Mouse (Mus musculus) midbrain, embryonic 13.5 days (tissue): ENCODE results near the gene Gm5458. TPM values are rescaled to one million over a fixed set of nuclear protein-coding genes. Genes with fewer than 3 reads are reported as not detected.
"Not testable (repeated sequence)": the region's sequence is repeated elsewhere in the genome, so short reads cannot be mapped to it uniquely, and the experiment has no call there.

Experiments used
- ATAC-seq: fragments of 200-750 bp; cut with Nextera tagmentation; 2 replicates; pipeline ENCODE4 v1.8.0; 2017; ENCODE audit warnings: mild to moderate bottlenecking, moderate TSS enrichment, moderate library complexity
- H3K27ac ChIP-seq: fragments of 300-500 bp; sonication (generic); 2 replicates; pipeline ENCODE4 v1.5.1; 2015; ENCODE audit warnings: inconsistent platforms, mild to moderate bottlenecking, moderate library complexity
- H3K27me3 ChIP-seq: fragments of 300-500 bp; sonication (generic); 2 replicates; pipeline ENCODE4 v1.6.1; 2015; ENCODE audit warnings: mild to moderate bottlenecking, inconsistent platforms
- H3K36me3 ChIP-seq: fragments of 300-500 bp; sonication (generic); 2 replicates; pipeline ENCODE4 v1.6.1; 2015; ENCODE audit warnings: mild to moderate bottlenecking, inconsistent platforms
- H3K4me1 ChIP-seq: fragments of 300-500 bp; sonication (generic); replicated peaks from 2 replicates; pipeline ENCODE4 v1.6.1; 2015; ENCODE audit warnings: inconsistent platforms
- H3K4me2 ChIP-seq: fragments of 300-500 bp; sonication (generic); replicated peaks from 2 replicates; pipeline ENCODE4 v1.6.1; 2015; ENCODE audit warnings: moderate library complexity, mild to moderate bottlenecking, inconsistent platforms
- H3K4me3 ChIP-seq: fragments of 300-500 bp; sonication (generic); replicated peaks from 2 replicates; pipeline ENCODE4 v1.5.1; 2015; ENCODE audit warnings: mild to moderate bottlenecking, inconsistent platforms
- H3K9ac ChIP-seq: fragments of 300-500 bp; sonication (generic); replicated peaks from 2 replicates; pipeline ENCODE4 v1.6.1; 2015; ENCODE audit warnings: mild to moderate bottlenecking, inconsistent platforms
- H3K9me3 ChIP-seq: fragments of 300-500 bp; sonication (generic); 2 replicates; pipeline ENCODE4 v1.6.1; 2016; ENCODE audit warnings: mild to moderate bottlenecking, inconsistent platforms
- WGBS: fragments of 180-500 bp; shearing (Covaris S2); methylation state at CpG from one replicate; pipeline ENCODE4 v1.1.7; 2015; 5-methylcytosine and 5-hydroxymethylcytosine counted together
- polyA plus RNA-seq: library from polyadenylated mRNA; unstranded; fragments of >200 nt; fragmentation: Nextera tagmentation; extraction: Ambion mirVana; gene quantifications from 2 replicates; pipeline ENCODE4 v1.2.1, GENCODE M21; 2015

The Gm5458 gene
- polyA plus RNA-seq = not detected in 2 replicates

DNA sequence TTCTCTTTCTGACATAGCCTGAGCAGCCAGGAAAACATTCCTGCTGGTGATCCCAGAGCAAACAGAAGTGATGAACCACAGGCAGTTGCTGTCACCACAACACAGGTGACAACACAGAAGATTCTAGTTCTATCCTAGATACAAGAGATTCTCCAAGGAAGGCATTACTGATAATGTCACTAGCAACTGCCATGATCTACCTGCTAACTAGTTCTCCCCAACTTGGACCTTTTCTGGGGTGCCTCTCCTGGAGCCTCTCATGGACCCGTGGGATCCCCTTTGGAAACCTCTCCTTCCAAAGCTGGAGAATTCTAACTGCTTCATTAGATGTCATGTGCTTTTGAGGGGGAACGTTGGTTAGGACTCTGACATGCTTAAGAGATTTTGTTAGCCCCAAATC lies at the start of gene Gm5458:
TSS of gene Gm5458 (minus strand) at position 101 of the 400 bp plus-strand sequence.
- H3K4me1 ChIP-seq, H3K36me3 ChIP-seq, H3K4me3 ChIP-seq, H3K9ac ChIP-seq, ATAC-seq, H3K27ac ChIP-seq, H3K9me3 ChIP-seq, H3K4me2 ChIP-seq, H3K27me3 ChIP-seq: not testable (repeated sequence)
- WGBS = 86% methylated on average over 2 of the region's 2 CpGs

DNA sequence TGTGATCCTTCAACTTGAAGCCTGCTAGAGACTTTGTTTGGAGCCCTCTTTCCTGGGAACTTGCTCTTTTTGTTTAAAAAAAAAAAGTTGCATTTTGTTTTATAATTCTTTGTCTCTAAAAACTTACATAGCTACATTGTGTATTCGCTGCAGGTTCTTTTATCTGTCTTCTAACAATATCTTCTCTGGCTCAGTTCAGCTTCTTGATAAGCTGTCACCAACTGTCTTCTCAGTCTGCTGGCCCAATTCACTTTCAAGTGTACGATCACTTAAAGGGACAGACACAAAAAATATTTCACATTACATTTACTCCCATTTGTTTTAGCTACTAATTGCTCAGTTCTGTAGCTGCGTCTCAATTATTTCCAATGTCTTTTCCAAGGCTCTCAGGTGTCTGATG lies 43.9 kb upstream of the Gm5458 start:
- 89% methylated on average over 3 of the region's 3 CpGs for WGBS
- ATAC-seq = no peak
- H3K4me1 ChIP-seq = no peaks in the 10 kb centered on the region
- no peak overlapping the region for H3K9ac ChIP-seq
- H3K9me3 ChIP-seq = no peaks in the 10 kb centered on the region
- H3K36me3 ChIP-seq = no peaks in the 10 kb centered on the region
- no peak overlapping the region for H3K4me3 ChIP-seq
- no peaks in the 10 kb centered on the region for H3K27me3 ChIP-seq
- no peak overlapping the region for H3K4me2 ChIP-seq
- no peak overlapping the region for H3K27ac ChIP-seq

- Histone ChIP-seq H3K27ac (peak within 1 kb of the TSS; percentile 58; the same call in 1 of the 2 replicates), H3K4me3 (peak within 1 kb of the TSS; percentile 48), H3K4me2 (peak within 1 kb of the TSS; percentile 55), H3K9ac (peak within 1 kb of the TSS; percentile 64)
- H3K9me3 ChIP-seq, ATAC-seq, H3K36me3 ChIP-seq, H3K27me3 ChIP-seq, H3K4me1 ChIP-seq: not testable (repeated sequence)
- WGBS = 0% methylated on average over 22 of the region's 62 CpGs
Observed at GRCm38 (mm10) chr14:19584804-19585667, 17.3 kb downstream of the Gm5458 start, which contains the start of gene Gm2237. Gene Gm2237 (minus strand): TSS chr14:19585135.

DNA sequence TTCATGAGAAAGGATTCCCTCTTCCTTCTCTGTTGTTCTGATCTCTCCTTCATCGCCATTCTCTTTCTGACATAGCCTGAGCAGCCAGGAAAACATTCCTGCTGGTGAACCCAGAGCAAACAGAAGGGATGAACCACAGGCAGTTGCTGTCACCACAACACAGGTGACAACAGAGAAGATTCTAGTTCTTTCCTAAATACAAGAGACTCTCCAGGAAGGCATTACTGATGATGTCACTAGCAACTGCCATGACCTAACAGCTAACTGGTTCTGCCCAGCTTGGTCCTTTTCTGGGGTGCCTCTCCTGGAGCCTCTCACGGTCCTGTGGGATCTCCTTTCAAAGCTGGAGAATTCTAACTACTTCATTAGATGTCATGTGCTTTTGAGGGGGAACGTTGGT lies 52.5 kb downstream of the Gm5458 start, which contains the start of gene Gm2244:
TSS of gene Gm2244 (minus strand) at position 101 of the 400 bp plus-strand sequence.
- not testable (repeated sequence) for H3K4me3 ChIP-seq, H3K4me1 ChIP-seq, H3K27ac ChIP-seq, H3K9me3 ChIP-seq, H3K36me3 ChIP-seq, H3K27me3 ChIP-seq, H3K9ac ChIP-seq, ATAC-seq, H3K4me2 ChIP-seq
- WGBS = 88% methylated on average over 1 of the region's 3 CpGs

Other genes starting within 250 kb of the Gm5458 start
- 3.1 and 3.8 TPM in 2 replicates for gene Gm21738, start 183.7 kb downstream of the Gm5458 start, polyA plus RNA-seq
- gene Gm2244, start 52.6 kb downstream of the Gm5458 start, polyA plus RNA-seq = 0.27 and 0.71 TPM in 2 replicates
- gene Gm2237, start 17.4 kb downstream of the Gm5458 start, polyA plus RNA-seq = 4.7 and 6.1 TPM in 2 replicates
- gene Nid2, start 148.7 kb upstream of the Gm5458 start, polyA plus RNA-seq = 35.1 and 40.7 TPM in 2 replicates
- 210 and 215 TPM in 2 replicates for gene Rtraf, start 221.2 kb upstream of the Gm5458 start, polyA plus RNA-seq